Mouse (Mus musculus) G1E (cell line): ENCODE data around the gene Pbx3.

Source experiments
- CTCF ChIP-seq: IDR thresholded peaks from 2 replicates; pipeline ENCODE4 v1.5.1; 2012; ENCODE audit warnings: low read depth, low read length, inconsistent platforms, mixed read lengths
- GATA1 ChIP-seq: IDR thresholded peaks from 2 replicates; pipeline ENCODE4 v1.6.1; 2012; ENCODE audit warnings: borderline replicate concordance, low read length, inconsistent platforms, mixed read lengths
- POLR2AphosphoS5 ChIP-seq: IDR thresholded peaks from 2 replicates; pipeline ENCODE4 v1.6.1; 2012; ENCODE audit warnings: low read depth, low read length, inconsistent platforms; ENCODE audit not compliant: insufficient replicate concordance
- TAL1 ChIP-seq: conservative IDR thresholded peaks from 2 replicates; pipeline ENCODE4 v1.6.1; 2012; ENCODE audit warnings: low read depth, low read length, inconsistent platforms, mixed read lengths

GRCm38 (mm10) chr2:34217596-34217995, 155.3 kb downstream of the Pbx3 start:
- TF ChIP-seq CTCF, result no peak
- TF ChIP-seq GATA1, result no peak
- no peak for TF ChIP-seq TAL1
- TF ChIP-seq POLR2AphosphoS5, result no peak
